Mouse (Mus musculus): Measurements from ENCODE around the gene Med13l. TPM values are rescaled to one million over a fixed set of nuclear protein-coding genes. Genes with fewer than 3 reads are reported as not detected.

Gene Med13l
- total and polyA plus RNA-seq, 2 experiments from 2014 or later = 10.5 to 29.5 TPM

GRCm38 (mm10) chr5:118575909-118576308 is 15.4 kb downstream of the Med13l start:
- Histone ChIP-seq H3K9me3 (ENCODE audit: low read length) (no peaks in the 10 kb centered on the region), H3K36me3 (ENCODE audit: insufficient read depth, low read length) (no peaks in the 10 kb centered on the region), H3K4me2 (ENCODE audit: low read depth, low read length, poor library complexity, severe bottlenecking) (no peak overlapping the region), H3K9ac (replicated peaks; ENCODE audit: low read length, poor library complexity, severe bottlenecking) (no peak overlapping the region), H3K27ac (ENCODE audit: low read depth, low read length) (no peak overlapping the region), H3K4me3 (ENCODE audit: low read depth, low read length) (no peak overlapping the region), H3K27me3 (ENCODE audit: insufficient read depth, low read length) (no peaks in the 10 kb centered on the region), H3K4me1 (ENCODE audit: insufficient read depth, low read length) (peaks cover 4% of the 10 kb centered on the region; the same call in 1 of the 2 replicates)
- DNase-seq (ENCODE audit: low spot score) (no peak), ATAC-seq (ENCODE audit: low FRiP score) (no peak)
- WGBS = 65% methylated on average over 6 of the region's 6 CpGs
- no peak for TF ChIP-seq CTCF (IDR thresholded peaks at IDR 0.05)

GRCm38 (mm10) chr5:118576731-118577130 is 16.3 kb downstream of the Med13l start:
- DNase-seq (ENCODE audit: low spot score) = peak; percentile 51

GRCm38 (mm10) chr5:118585355-118585754 is 24.9 kb downstream of the Med13l start:
- TF ChIP-seq CTCF (IDR thresholded peaks at IDR 0.05) = no peak
- no peak overlapping the region for H3K4me3 ChIP-seq (ENCODE audit: low read depth, low read length)
- WGBS = 42% methylated on average over 4 of the region's 4 CpGs
- peak; percentile 31 for DNase-seq (ENCODE audit: low spot score)
- no peaks in the 10 kb centered on the region for H3K27me3 ChIP-seq (ENCODE audit: insufficient read depth, low read length)
- H3K4me1 ChIP-seq (ENCODE audit: insufficient read depth, low read length) = no peaks in the 10 kb centered on the region; the same call in 1 of the 2 replicates
- H3K36me3 ChIP-seq (ENCODE audit: insufficient read depth, low read length) = no peaks in the 10 kb centered on the region
- H3K9ac ChIP-seq (replicated peaks; ENCODE audit: low read length, poor library complexity, severe bottlenecking) = no peak overlapping the region
- H3K9me3 ChIP-seq (ENCODE audit: low read length) = no peaks in the 10 kb centered on the region
- H3K27ac ChIP-seq (ENCODE audit: low read depth, low read length) = no peak overlapping the region
- no peak for ATAC-seq (ENCODE audit: low FRiP score)
- no peak overlapping the region for H3K4me2 ChIP-seq (ENCODE audit: low read depth, low read length, poor library complexity, severe bottlenecking)

More at GRCm38 (mm10) chr5:118576731-118577130, 16.3 kb downstream of the Med13l start:
- H3K4me1 ChIP-seq (ENCODE audit: insufficient read depth, low read length) = peaks cover 4% of the 10 kb centered on the region; the same call in 1 of the 2 replicates
- H3K27ac ChIP-seq (ENCODE audit: low read depth, low read length) = no peak overlapping the region
- H3K9me3 ChIP-seq (ENCODE audit: low read length) = no peaks in the 10 kb centered on the region
- no peak overlapping the region for H3K4me3 ChIP-seq (ENCODE audit: low read depth, low read length)
- no peak overlapping the region for H3K4me2 ChIP-seq (ENCODE audit: low read depth, low read length, poor library complexity, severe bottlenecking)
- no peak for TF ChIP-seq CTCF (IDR thresholded peaks at IDR 0.05)
- H3K36me3 ChIP-seq (ENCODE audit: insufficient read depth, low read length) = no peaks in the 10 kb centered on the region
- no peaks in the 10 kb centered on the region for H3K27me3 ChIP-seq (ENCODE audit: insufficient read depth, low read length)
- H3K9ac ChIP-seq (replicated peaks; ENCODE audit: low read length, poor library complexity, severe bottlenecking) = no peak overlapping the region
- ATAC-seq (ENCODE audit: low FRiP score) = no peak
- WGBS = 38% methylated on average over 3 of the region's 3 CpGs

- H3K9me3 ChIP-seq (ENCODE audit: low read length) = no peaks in the 10 kb centered on the region
- TF ChIP-seq CTCF (IDR thresholded peaks at IDR 0.05) = no peak
- no peaks in the 10 kb centered on the region for H3K27me3 ChIP-seq (ENCODE audit: insufficient read depth, low read length)
- no peaks in the 10 kb centered on the region; the same call in 1 of the 2 replicates for H3K4me1 ChIP-seq (ENCODE audit: insufficient read depth, low read length)
- no peaks in the 10 kb centered on the region for H3K36me3 ChIP-seq (ENCODE audit: insufficient read depth, low read length)
- 58% methylated on average over 6 of the region's 6 CpGs for WGBS
- DNase-seq (ENCODE audit: low spot score) (no peak), ATAC-seq (ENCODE audit: low FRiP score) (no peak)
- H3K9ac ChIP-seq (replicated peaks; ENCODE audit: low read length, poor library complexity, severe bottlenecking) = no peak overlapping the region
- no peak overlapping the region for H3K27ac ChIP-seq (ENCODE audit: low read depth, low read length)
- H3K4me3 ChIP-seq (ENCODE audit: low read depth, low read length) = no peak overlapping the region
- no peak overlapping the region for H3K4me2 ChIP-seq (ENCODE audit: low read depth, low read length, poor library complexity, severe bottlenecking)
Measured at GRCm38 (mm10) chr5:118586560-118586959, 26.1 kb downstream of the Med13l start.

GRCm38 (mm10) chr5:118588381-118588925 is 28.0 kb downstream of the Med13l start:
- Histone ChIP-seq H3K9ac (replicated peaks; ENCODE audit: low read length, poor library complexity, severe bottlenecking) (no peak overlapping the region), H3K36me3 (ENCODE audit: insufficient read depth, low read length) (no peaks in the 10 kb centered on the region), H3K9me3 (ENCODE audit: low read length) (no peaks in the 10 kb centered on the region), H3K27me3 (ENCODE audit: insufficient read depth, low read length) (no peaks in the 10 kb centered on the region), H3K27ac (ENCODE audit: low read depth, low read length) (no peak overlapping the region), H3K4me3 (ENCODE audit: low read depth, low read length) (no peak overlapping the region), H3K4me1 (ENCODE audit: insufficient read depth, low read length) (no peaks in the 10 kb centered on the region; the same call in 1 of the 2 replicates), H3K4me2 (ENCODE audit: low read depth, low read length, poor library complexity, severe bottlenecking) (no peak overlapping the region)
- no peak for TF ChIP-seq CTCF (IDR thresholded peaks at IDR 0.05)
- no peak for DNase-seq (ENCODE audit: low spot score)
- WGBS = 88% methylated on average over 6 of the region's 6 CpGs
- ATAC-seq (ENCODE audit: low FRiP score) = no peak

GRCm38 (mm10) chr5:118589186-118589892 is 28.9 kb downstream of the Med13l start:
- Histone ChIP-seq H3K9me3 (ENCODE audit: low read length) (no peaks in the 10 kb centered on the region), H3K4me1 (ENCODE audit: insufficient read depth, low read length) (no peaks in the 10 kb centered on the region; the same call in 1 of the 2 replicates), H3K4me3 (ENCODE audit: low read depth, low read length) (no peak overlapping the region), H3K36me3 (ENCODE audit: insufficient read depth, low read length) (no peaks in the 10 kb centered on the region), H3K27ac (ENCODE audit: low read depth, low read length) (no peak overlapping the region), H3K4me2 (ENCODE audit: low read depth, low read length, poor library complexity, severe bottlenecking) (no peak overlapping the region), H3K9ac (replicated peaks; ENCODE audit: low read length, poor library complexity, severe bottlenecking) (no peak overlapping the region), H3K27me3 (ENCODE audit: insufficient read depth, low read length) (no peaks in the 10 kb centered on the region)
- no peak for ATAC-seq (ENCODE audit: low FRiP score)
- no peak for TF ChIP-seq CTCF (IDR thresholded peaks at IDR 0.05)
- WGBS = 66% methylated on average over 11 of the region's 11 CpGs
- no peak for DNase-seq (ENCODE audit: low spot score)

Measured in midbrain, postnatal 0 days (tissue).